21 mouse cellular contexts compared by ENCODE assay signal in genomic region chr9:6089913-6090312, GRCm38 (mm10).
DNase-seq lines count a peak whose midpoint lies in the region; ATAC-seq lines count a peak whose summit lies in the region.
"Had no signal": no experiment of that assay in that cellular context is flagged by ENCODE, and none has a peak within 500 bp of the region (broad histone marks: within the 10 kb centered on the region; RNA-seq: fewer than 3 reads in every experiment).

No protein-coding gene starts in this region.

- no peaks in the 10 kb centered on the region for H3K27me3 ChIP-seq in midbrain, embryonic 13.5 days
- H3K27me3 ChIP-seq: embryonic facial prominence, embryonic 15.5 days; forebrain, embryonic 12.5 days; heart, embryonic 12.5 days; hindbrain, embryonic 15.5 days had no signal

- no peak overlapping the region for H3K27ac ChIP-seq in midbrain, embryonic 13.5 days
- H3K27ac ChIP-seq: embryonic facial prominence, embryonic 15.5 days; forebrain, embryonic 12.5 days; hindbrain, embryonic 15.5 days had no signal

- H3K9ac ChIP-seq in midbrain, embryonic 13.5 days (replicated peaks): no peak overlapping the region
- H3K9ac ChIP-seq: embryonic facial prominence, embryonic 15.5 days; forebrain, embryonic 12.5 days; heart, embryonic 12.5 days; hindbrain, embryonic 15.5 days had no signal

- no peak overlapping the region for H3K4me2 ChIP-seq in midbrain, embryonic 13.5 days (replicated peaks)
- H3K4me2 ChIP-seq: embryonic facial prominence, embryonic 15.5 days; forebrain, embryonic 12.5 days; heart, embryonic 12.5 days; hindbrain, embryonic 15.5 days had no signal

- 85% methylated on average over 3 of the region's 3 CpGs for WGBS in midbrain, embryonic 13.5 days

- no peaks in the 10 kb centered on the region for H3K4me1 ChIP-seq in midbrain, embryonic 13.5 days (replicated peaks)
- H3K4me1 ChIP-seq: embryonic facial prominence, embryonic 15.5 days; forebrain, embryonic 12.5 days; heart, embryonic 12.5 days; hindbrain, embryonic 15.5 days had no signal

- H3K36me3 ChIP-seq in midbrain, embryonic 13.5 days: no peaks in the 10 kb centered on the region
- H3K36me3 ChIP-seq: embryonic facial prominence, embryonic 15.5 days; forebrain, embryonic 12.5 days; heart, embryonic 12.5 days; hindbrain, embryonic 15.5 days had no signal

- DNase-seq in 416B (ENCODE audit: low read depth): peak; percentile 10
- DNase-seq in Muller cell, postnatal 12 days (ENCODE audit: inconsistent ontology term): peak; percentile 11
- no peak for DNase-seq in heart, adult 11 months
- no peak for DNase-seq in urinary bladder, adult 2 months (ENCODE audit: low spot score)
- DNase-seq: adrenal gland, adult 8-10 months; adrenal gland, postnatal 36 days; B cell, adult 2 months; cerebellum, adult 11-12 months; cerebellum, adult 9-10 months; cerebellum, postnatal 36 days; gastrocnemius, postnatal 10 days had no signal

- H3K4me3 ChIP-seq in midbrain, embryonic 13.5 days (replicated peaks): no peak overlapping the region
- H3K4me3 ChIP-seq: embryonic facial prominence, embryonic 15.5 days; forebrain, embryonic 12.5 days; heart, embryonic 12.5 days; hindbrain, embryonic 15.5 days had no signal

- peak; percentile 65; the same call in 1 of the 2 replicates for ATAC-seq in erythroblast, adult 5-6 weeks (replicated peaks; ENCODE audit: low FRiP score, poor library complexity, severe bottlenecking)
- peak; percentile 63 for ATAC-seq in megakaryocyte-erythroid progenitor cell, adult 5-6 weeks (replicated peaks; ENCODE audit: low FRiP score, low TSS enrichment, poor library complexity, severe bottlenecking)
- ATAC-seq in midbrain, embryonic 13.5 days: no peak
- ATAC-seq: CD4-positive, CD25-positive, alpha-beta regulatory T cell, adult 4 months; forebrain, embryonic 16.5 days; intestine, embryonic 16.5 days had no signal

- no peaks in the 10 kb centered on the region for H3K9me3 ChIP-seq in midbrain, embryonic 13.5 days
- H3K9me3 ChIP-seq: embryonic facial prominence, embryonic 15.5 days; forebrain, embryonic 12.5 days; heart, embryonic 12.5 days; hindbrain, embryonic 15.5 days had no signal

Comparison
In these comparisons a context has a peak if more than half of its experiments do, and no peak if none do; other contexts are left out.
1. DNase-seq: peak in 416B (single experiment) and Muller cell, postnatal 12 days (single experiment); none in heart, adult 11 months (single experiment) and urinary bladder, adult 2 months (single experiment).